Mouse (Mus musculus) ES-Bruce4 (cell line): ENCODE measurements around the gene Gm26566.
"Not testable (repeated sequence)": the region's sequence is repeated elsewhere in the genome, so short reads cannot be mapped to it uniquely, and the experiment has no call there.

Experiments used
- CTCF ChIP-seq: IDR thresholded peaks from one replicate; pipeline ENCODE4 v1.8.1; 2011; ENCODE audit warnings: low read depth, low read length
- EP300 ChIP-seq: IDR thresholded peaks from 2 replicates; pipeline ENCODE4 v1.6.1; 2011; ENCODE audit warnings: low read depth, low read length; ENCODE audit not compliant: insufficient read depth
- POLR2A ChIP-seq: IDR thresholded peaks from one replicate; pipeline ENCODE4 v1.8.1; 2011; ENCODE audit warnings: low read length; ENCODE audit not compliant: insufficient read depth

DNA sequence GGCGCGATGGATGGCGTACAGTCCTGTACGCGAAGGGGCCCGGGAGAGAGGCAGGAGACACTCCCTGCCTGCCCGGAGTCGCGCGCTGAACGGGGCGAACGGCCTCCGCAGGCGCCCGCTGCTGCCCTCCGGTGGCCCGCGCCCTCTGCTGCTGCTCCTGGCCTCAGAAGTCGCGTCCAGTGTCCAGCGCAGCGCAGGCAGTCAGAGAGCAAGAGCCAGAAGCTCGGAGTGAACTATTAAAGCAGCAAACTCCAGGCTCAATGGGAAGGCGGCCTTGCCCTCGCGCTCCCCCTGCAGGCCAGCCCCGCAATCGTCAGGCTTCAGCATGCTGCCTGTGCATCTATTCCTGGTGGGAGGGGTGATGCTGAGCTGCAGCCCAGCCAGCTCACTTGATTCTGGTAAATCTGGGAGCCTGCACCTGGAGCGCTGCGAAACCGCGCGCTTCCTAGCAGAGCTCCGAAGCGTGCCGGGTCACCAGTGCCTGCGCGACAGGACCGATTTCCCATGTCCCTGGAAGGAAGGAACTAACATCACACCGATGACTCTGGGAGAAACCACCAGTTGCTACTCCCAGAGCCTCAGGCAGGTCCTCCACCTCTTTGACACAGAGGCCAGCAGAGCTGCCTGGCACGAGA is 41.9 kb downstream of the Gm26566 start:
- TF ChIP-seq CTCF: peak; percentile 2
- not testable (repeated sequence) for TF ChIP-seq POLR2A, EP300
